Mouse (Mus musculus) ES-Bruce4 (cell line): ENCODE measurements around the gene Bmp2k. TPM values are rescaled to one million over a fixed set of nuclear protein-coding genes. Genes with fewer than 3 reads are reported as not detected.
A peak's percentile ranks its signal among the peaks of the same experiment; 100 is the strongest.

Source experiments
- H3K27ac ChIP-seq: 2 replicates; pipeline ENCODE4 v1.5.1; 2012; ENCODE audit warnings: low read length, inconsistent platforms; ENCODE audit not compliant: insufficient read depth
- H3K27me3 ChIP-seq: 2 replicates; pipeline ENCODE4 v1.6.1; 2012; ENCODE audit warnings: mild to moderate bottlenecking, low read length, inconsistent platforms; ENCODE audit not compliant: control insufficient read depth, poor library complexity, insufficient read depth, severe bottlenecking
- H3K36me3 ChIP-seq: 2 replicates; pipeline ENCODE4 v1.6.1; 2012; ENCODE audit warnings: inconsistent platforms, mild to moderate bottlenecking, low read length, moderate library complexity; ENCODE audit not compliant: control insufficient read depth, poor library complexity, insufficient read depth, severe bottlenecking
- H3K4me1 ChIP-seq: one replicate; pipeline ENCODE4 v1.8.1; 2011; ENCODE audit warnings: low read length; ENCODE audit not compliant: control insufficient read depth, insufficient read depth
- H3K4me3 ChIP-seq: 2 replicates; pipeline ENCODE4 v1.5.1; 2011; ENCODE audit warnings: low read depth, mild to moderate bottlenecking, low read length
- H3K9ac ChIP-seq: 2 replicates; pipeline ENCODE4 v1.6.1; 2012; ENCODE audit warnings: low read depth, mild to moderate bottlenecking, inconsistent platforms; ENCODE audit not compliant: poor library complexity, severe bottlenecking
- H3K9me3 ChIP-seq: replicated peaks from 2 replicates; pipeline ENCODE4 v1.6.1; 2012; ENCODE audit warnings: mild to moderate bottlenecking, low read length, inconsistent platforms; ENCODE audit not compliant: control insufficient read depth, poor library complexity, insufficient read depth, severe bottlenecking
- CTCF ChIP-seq: IDR thresholded peaks from one replicate; pipeline ENCODE4 v1.8.1; 2011; ENCODE audit warnings: low read depth, low read length
- EP300 ChIP-seq: IDR thresholded peaks from 2 replicates; pipeline ENCODE4 v1.6.1; 2011; ENCODE audit warnings: low read depth, low read length; ENCODE audit not compliant: insufficient read depth
- POLR2A ChIP-seq: IDR thresholded peaks from one replicate; pipeline ENCODE4 v1.8.1; 2011; ENCODE audit warnings: low read length; ENCODE audit not compliant: insufficient read depth
- polyA plus RNA-seq: library from polyadenylated mRNA; stranded (reverse); fragments of >200 nt; gene quantifications from 2 replicates; pipeline ENCODE4 v1.2.4, GENCODE M21; 2011; ENCODE audit warnings: low read depth; ENCODE audit not compliant: missing spikeins, insufficient read depth, insufficient read length

The Bmp2k gene
- polyA plus RNA-seq, 1 experiment: 10.3 TPM

GRCm38 (mm10) chr5:96997802-96998565 is 495 bp downstream of the Bmp2k start:
- Histone ChIP-seq H3K27me3 (no peaks in the 10 kb centered on the region), H3K4me3 (peak overlapping the region; percentile 92), H3K9ac (peak overlapping the region; percentile 66), H3K4me1 (no peaks in the 10 kb centered on the region), H3K27ac (no peak overlapping the region), H3K36me3 (no peaks in the 10 kb centered on the region), H3K9me3 (no peaks in the 10 kb centered on the region)
- TF ChIP-seq CTCF: no peak

DNA sequence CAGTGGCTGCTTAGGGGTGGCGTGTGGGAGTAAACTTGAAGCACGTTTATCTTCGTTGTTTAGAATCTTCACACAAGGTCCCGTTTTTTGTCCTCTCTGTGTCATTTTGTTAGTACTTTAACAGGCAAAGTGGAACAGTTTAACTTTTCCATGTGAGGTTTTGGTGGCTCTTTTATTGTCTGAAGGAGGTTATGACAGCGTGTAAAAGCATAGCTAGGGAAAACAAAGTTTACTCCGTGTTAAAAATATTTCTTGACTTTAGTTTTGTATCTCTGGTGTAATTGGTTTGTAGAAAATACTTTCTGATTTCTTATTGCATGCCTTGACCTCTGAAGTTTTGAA is 1.0 kb downstream of the Bmp2k start:
- H3K36me3 ChIP-seq: no peaks in the 10 kb centered on the region
- peak overlapping the region; percentile 66; the same call in 1 of the 2 replicates for H3K9ac ChIP-seq
- no peaks in the 10 kb centered on the region for H3K9me3 ChIP-seq
- H3K4me1 ChIP-seq: no peaks in the 10 kb centered on the region
- no peak overlapping the region for H3K27ac ChIP-seq
- peak overlapping the region; percentile 92 for H3K4me3 ChIP-seq
- no peaks in the 10 kb centered on the region for H3K27me3 ChIP-seq
- no peak for TF ChIP-seq POLR2A
- no peak for TF ChIP-seq CTCF
- TF ChIP-seq EP300: no peak

- Histone ChIP-seq H3K9ac (no peak overlapping the region), H3K9me3 (no peaks in the 10 kb centered on the region), H3K36me3 (no peaks in the 10 kb centered on the region), H3K4me1 (no peaks in the 10 kb centered on the region), H3K27me3 (no peaks in the 10 kb centered on the region), H3K27ac (no peak overlapping the region), H3K4me3 (no peak overlapping the region)
- no peak for TF ChIP-seq CTCF
- TF ChIP-seq POLR2A: no peak
- TF ChIP-seq EP300: no peak
These were observed 2.1 kb downstream of the Bmp2k start for GRCm38 (mm10) chr5:96999601-97000000.

- no peaks in the 10 kb centered on the region for H3K9me3 ChIP-seq
- no peak overlapping the region for H3K27ac ChIP-seq
- no peak overlapping the region for H3K4me3 ChIP-seq
- no peaks in the 10 kb centered on the region for H3K27me3 ChIP-seq
- no peak for TF ChIP-seq EP300
- no peak for TF ChIP-seq CTCF
- TF ChIP-seq POLR2A: no peak
- H3K9ac ChIP-seq: no peak overlapping the region
- H3K4me1 ChIP-seq: no peaks in the 10 kb centered on the region
- H3K36me3 ChIP-seq: no peaks in the 10 kb centered on the region
These were observed 3.0 kb downstream of the Bmp2k start for GRCm38 (mm10) chr5:97000524-97000923.

DNA sequence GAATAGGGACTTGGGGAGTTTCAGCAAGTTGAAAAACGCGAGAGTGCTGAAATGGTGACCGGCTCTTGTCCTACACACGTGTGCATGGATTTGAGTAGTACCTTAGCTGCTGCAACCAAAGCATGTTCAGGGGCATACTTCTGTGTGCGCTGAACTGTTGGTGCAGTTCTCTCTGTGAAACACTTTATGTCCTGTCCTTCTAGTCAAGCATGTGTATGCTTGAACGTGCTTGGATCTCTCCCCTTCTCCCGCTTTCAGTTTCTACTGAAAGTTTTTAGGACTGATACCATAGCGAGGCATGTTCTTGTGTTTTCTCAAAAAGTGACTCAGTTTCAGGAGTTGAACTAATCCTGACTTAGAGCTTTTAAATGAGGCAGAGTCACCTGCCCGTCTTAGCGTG is 3.7 kb downstream of the Bmp2k start:
- TF ChIP-seq POLR2A (no peak), CTCF (no peak), EP300 (no peak)
- Histone ChIP-seq H3K4me3 (no peak overlapping the region), H3K27ac (no peak overlapping the region), H3K27me3 (no peaks in the 10 kb centered on the region), H3K4me1 (no peaks in the 10 kb centered on the region), H3K36me3 (no peaks in the 10 kb centered on the region), H3K9me3 (no peaks in the 10 kb centered on the region), H3K9ac (no peak overlapping the region)

DNA sequence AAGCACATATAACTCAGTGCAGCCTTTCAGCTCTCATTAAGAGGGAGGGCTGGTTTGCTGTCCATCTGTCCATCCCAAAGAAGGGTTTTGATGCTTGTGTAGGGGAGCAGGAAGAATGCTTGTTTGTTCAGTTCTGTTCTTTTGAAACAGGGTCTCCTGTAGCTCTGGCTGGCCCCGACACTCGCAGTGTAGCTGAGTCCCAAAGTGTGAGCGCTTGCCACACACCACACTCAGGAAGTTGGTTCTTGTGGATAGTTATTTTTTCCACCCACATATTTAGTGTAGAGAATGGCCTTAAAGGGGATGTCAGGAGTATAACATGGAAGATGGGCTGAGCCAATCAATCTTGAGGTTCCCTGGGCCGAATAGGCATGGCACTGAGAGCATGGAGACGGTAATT is 4.1 kb downstream of the Bmp2k start:
- H3K27me3 ChIP-seq: no peaks in the 10 kb centered on the region
- no peaks in the 10 kb centered on the region for H3K4me1 ChIP-seq
- no peak for TF ChIP-seq POLR2A
- TF ChIP-seq EP300: no peak
- no peak for TF ChIP-seq CTCF
- no peaks in the 10 kb centered on the region for H3K9me3 ChIP-seq
- H3K9ac ChIP-seq: no peak overlapping the region
- H3K27ac ChIP-seq: no peak overlapping the region
- no peak overlapping the region for H3K4me3 ChIP-seq
- H3K36me3 ChIP-seq: no peaks in the 10 kb centered on the region
